Mouse (Mus musculus) G1E (cell line): ENCODE measurements around the gene Tmem184a. TPM values are rescaled to one million over a fixed set of nuclear protein-coding genes. Genes with fewer than 3 reads are reported as not detected.

ENCODE experiments used
- ATAC-seq: 2 replicates; pipeline ENCODE4 v1.8.0; 2016; ENCODE audit warnings: mild to moderate bottlenecking; ENCODE audit not compliant: insufficient number of reproducible peaks, poor library complexity, low FRiP score, severe bottlenecking; ENCODE audit errors: extremely low read depth
- DNase-seq: peaks from one replicate; pipeline ENCODE4 v3.0.0; 2012; ENCODE audit warnings: low spot score
- H3K27me3 ChIP-seq: 2 replicates; pipeline ENCODE4 v1.6.1; 2012; ENCODE audit warnings: mild to moderate bottlenecking, low read length, inconsistent platforms; ENCODE audit not compliant: insufficient read depth
- H3K36me3 ChIP-seq: replicated peaks from 2 replicates; pipeline ENCODE3; 2012; ENCODE audit warnings: mild to moderate bottlenecking, inconsistent platforms
- H3K4me1 ChIP-seq: 2 replicates; pipeline ENCODE4 v1.6.1; 2012; ENCODE audit warnings: low read depth, low read length, inconsistent platforms, mixed read lengths; ENCODE audit not compliant: insufficient read depth
- H3K4me3 ChIP-seq: 2 replicates; pipeline ENCODE4 v1.5.1; 2012; ENCODE audit warnings: low read depth, mild to moderate bottlenecking, inconsistent platforms, low read length, moderate library complexity, mixed read lengths
- H3K9me3 ChIP-seq: replicated peaks from 2 replicates; pipeline ENCODE4 v1.6.1; 2012; ENCODE audit warnings: inconsistent platforms
- CTCF ChIP-seq: IDR thresholded peaks from 2 replicates; pipeline ENCODE4 v1.5.1; 2012; ENCODE audit warnings: low read depth, low read length, inconsistent platforms, mixed read lengths
- GATA1 ChIP-seq: IDR thresholded peaks from 2 replicates; pipeline ENCODE4 v1.6.1; 2012; ENCODE audit warnings: borderline replicate concordance, low read length, inconsistent platforms, mixed read lengths
- GATA2 ChIP-seq: IDR thresholded peaks from 2 replicates; pipeline ENCODE4 v1.6.1; 2012; ENCODE audit warnings: low read depth, low read length, inconsistent platforms, borderline replicate concordance
- POLR2AphosphoS5 ChIP-seq: IDR thresholded peaks from 2 replicates; pipeline ENCODE4 v1.6.1; 2012; ENCODE audit warnings: low read depth, low read length, inconsistent platforms; ENCODE audit not compliant: insufficient replicate concordance
- TAL1 ChIP-seq: conservative IDR thresholded peaks from 2 replicates; pipeline ENCODE4 v1.6.1; 2012; ENCODE audit warnings: low read depth, low read length, inconsistent platforms, mixed read lengths
- polyA plus RNA-seq: library from polyadenylated mRNA; stranded (reverse); fragments of >175 nt; gene quantifications from 2 replicates; pipeline ENCODE4 v1.2.3, GENCODE M21; 2012
- total RNA-seq, 2 experiments: library from RNA; stranded (forward) in 1 of 2; stranded (reverse) in 1 of 2; fragments of 200-1000 nt in 1 of 2; fragments of >200 nt in 1 of 2; fragmentation: Nextera tagmentation in 1 of 2; gene quantifications; 2 replicates each; pipeline ENCODE4 v1.2.3; 2014 to 2017

The Tmem184a gene
- total and polyA plus RNA-seq, 3 experiments, result 1.0 to 4.2 (median 3.4) TPM

DNA sequence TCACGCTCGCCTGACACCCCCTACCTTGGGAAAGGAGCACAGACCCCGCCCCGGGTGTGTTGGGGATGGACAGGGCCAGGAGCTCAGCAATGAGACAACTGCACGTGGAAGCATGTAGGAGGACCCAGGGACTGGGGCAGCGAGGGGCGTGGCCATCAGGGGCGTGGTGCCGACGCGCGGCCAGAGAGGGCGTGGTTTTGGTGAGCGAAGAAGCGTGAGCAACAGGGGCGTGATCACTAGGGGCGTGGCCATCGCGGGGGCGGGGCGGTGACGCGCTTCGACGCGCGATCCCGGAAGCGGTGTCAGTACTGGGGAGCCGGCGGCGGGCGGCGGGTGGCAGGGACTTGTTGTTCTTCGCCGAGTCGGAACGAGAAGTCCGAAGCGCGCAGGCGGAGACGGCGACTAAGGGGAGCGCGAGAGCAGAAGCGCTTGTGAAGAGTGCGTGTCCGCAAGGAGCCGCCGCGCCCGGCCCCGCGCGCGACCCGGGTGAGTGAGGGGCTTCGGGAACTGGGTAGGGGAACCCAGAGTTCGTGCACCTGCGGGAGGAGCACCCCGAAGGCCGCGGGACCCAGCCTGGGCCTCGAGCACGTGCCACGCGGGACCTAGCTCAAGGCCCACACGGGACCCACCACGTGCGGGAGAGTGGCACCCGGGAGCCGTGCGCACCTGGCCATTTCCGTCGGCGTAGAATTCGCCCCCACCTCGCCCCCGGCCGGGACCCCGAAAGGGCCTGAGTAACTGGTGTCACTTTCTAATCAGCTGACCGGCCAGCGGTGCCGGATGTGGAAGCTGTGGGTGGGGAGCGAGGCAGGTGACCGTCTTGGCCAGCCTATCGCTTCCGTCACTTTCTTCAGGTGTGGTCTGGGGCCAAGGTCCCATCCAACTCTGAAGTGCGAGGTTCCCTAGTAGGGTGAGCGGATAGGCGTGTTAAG is 28.2 kb downstream of the Tmem184a start, which contains the start of gene Mafk:
TSS of gene Mafk (plus strand) at position 287 of the 932 bp plus-strand sequence.
- DNase-seq (peak; percentile 94), ATAC-seq (peak; percentile 74)
- TF ChIP-seq TAL1, result no peak
- TF ChIP-seq GATA2, result no peak
- TF ChIP-seq POLR2AphosphoS5, result no peak
- no peak for TF ChIP-seq GATA1
- no peak for TF ChIP-seq CTCF
- Histone ChIP-seq H3K27me3 (peaks cover 14% of the 10 kb centered on the region), H3K4me3 (peak within 1 kb of the TSS; percentile 96), H3K9me3 (no peaks in the 10 kb centered on the region), H3K4me1 (peaks cover 67% of the 10 kb centered on the region), H3K36me3 (peaks cover 40% of the 10 kb centered on the region)

DNA sequence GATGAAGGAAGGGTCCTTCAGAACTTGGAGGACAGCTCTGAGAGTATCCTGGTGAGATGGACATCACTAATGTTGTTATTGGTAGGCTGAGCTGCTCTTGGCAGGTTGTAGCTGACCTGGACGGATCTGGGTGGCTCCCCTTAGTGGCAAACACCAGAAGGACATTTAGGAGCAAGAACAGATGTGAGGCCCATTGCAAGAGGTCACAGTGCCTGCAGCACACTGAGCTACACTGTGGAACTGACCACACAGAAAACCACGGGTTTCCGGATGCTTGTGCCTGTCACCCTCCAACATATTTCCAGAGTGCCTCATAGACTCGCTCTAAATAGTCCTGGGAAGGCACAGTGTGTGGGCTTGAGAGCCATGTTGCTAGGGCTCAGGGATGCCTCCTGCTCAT is 30.3 kb downstream of the Tmem184a start:
- TF ChIP-seq GATA2 (no peak), GATA1 (no peak), CTCF (no peak), TAL1 (no peak), POLR2AphosphoS5 (no peak)
- ATAC-seq, result no peak
- peaks cover 47% of the 10 kb centered on the region for H3K4me1 ChIP-seq

DNA sequence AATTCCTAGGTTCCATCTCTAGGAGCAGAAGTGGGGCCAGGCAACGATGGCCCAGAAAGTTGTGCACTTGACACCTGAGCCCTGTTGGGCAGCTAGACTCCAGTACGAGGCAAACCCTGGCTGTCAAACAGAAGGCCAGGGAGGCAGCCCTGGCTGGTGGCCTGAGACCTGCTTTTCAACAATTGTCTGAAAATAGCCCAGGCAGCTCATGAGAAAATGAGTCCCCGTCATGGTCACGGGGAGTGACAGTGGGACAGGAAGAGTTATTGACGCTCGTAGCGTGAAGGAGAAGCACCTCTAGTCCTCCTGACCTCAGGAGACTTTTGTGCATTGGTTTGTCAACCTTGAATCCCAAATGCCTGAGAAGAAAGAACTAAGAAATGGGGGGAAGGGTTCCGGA is 38.3 kb downstream of the Tmem184a start:
- Histone ChIP-seq H3K9me3 (no peaks in the 10 kb centered on the region), H3K36me3 (no peaks in the 10 kb centered on the region), H3K4me3 (no peak overlapping the region), H3K27me3 (peaks cover 26% of the 10 kb centered on the region), H3K4me1 (peaks cover 7% of the 10 kb centered on the region)
- DNase-seq, result no peak
- ATAC-seq, result no peak
- TF ChIP-seq POLR2AphosphoS5, result no peak
- TF ChIP-seq CTCF, result no peak
- no peak for TF ChIP-seq GATA2
- TF ChIP-seq GATA1, result no peak
- TF ChIP-seq TAL1, result no peak

More for the DNA sequence above, 30.3 kb downstream of the Tmem184a start:
- Histone ChIP-seq H3K4me3 (no peak overlapping the region), H3K9me3 (no peaks in the 10 kb centered on the region), H3K27me3 (peaks cover 21% of the 10 kb centered on the region), H3K36me3 (peaks cover 19% of the 10 kb centered on the region)
- no peak for DNase-seq

DNA sequence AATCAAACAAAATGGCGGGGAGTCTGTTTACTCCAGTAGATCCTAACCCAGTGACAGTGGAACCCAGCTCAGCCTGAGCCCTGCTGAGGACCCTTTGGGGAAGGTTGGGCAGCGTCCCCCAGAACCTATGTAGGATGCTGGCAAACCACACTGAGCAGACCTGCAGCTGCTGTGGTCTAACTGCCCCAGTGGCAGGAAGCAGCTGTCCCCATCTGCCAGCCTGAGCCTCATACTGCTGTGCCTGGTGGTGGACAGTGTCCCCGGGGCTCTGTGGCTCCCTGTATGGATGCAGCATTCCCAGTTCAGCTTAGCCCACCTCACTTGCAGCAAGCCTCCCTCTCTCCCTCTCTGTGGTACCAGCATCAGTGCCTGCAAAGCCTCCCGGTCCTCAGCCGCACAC is 42.8 kb downstream of the Tmem184a start:
- Histone ChIP-seq H3K4me1 (peaks cover 27% of the 10 kb centered on the region), H3K9me3 (no peaks in the 10 kb centered on the region), H3K27me3 (peaks cover 11% of the 10 kb centered on the region; the same call in 1 of the 2 replicates), H3K4me3 (no peak overlapping the region), H3K36me3 (peaks cover 23% of the 10 kb centered on the region)
- DNase-seq, result no peak
- TF ChIP-seq CTCF (no peak), POLR2AphosphoS5 (no peak), GATA1 (no peak), GATA2 (no peak), TAL1 (no peak)
- no peak for ATAC-seq

DNA sequence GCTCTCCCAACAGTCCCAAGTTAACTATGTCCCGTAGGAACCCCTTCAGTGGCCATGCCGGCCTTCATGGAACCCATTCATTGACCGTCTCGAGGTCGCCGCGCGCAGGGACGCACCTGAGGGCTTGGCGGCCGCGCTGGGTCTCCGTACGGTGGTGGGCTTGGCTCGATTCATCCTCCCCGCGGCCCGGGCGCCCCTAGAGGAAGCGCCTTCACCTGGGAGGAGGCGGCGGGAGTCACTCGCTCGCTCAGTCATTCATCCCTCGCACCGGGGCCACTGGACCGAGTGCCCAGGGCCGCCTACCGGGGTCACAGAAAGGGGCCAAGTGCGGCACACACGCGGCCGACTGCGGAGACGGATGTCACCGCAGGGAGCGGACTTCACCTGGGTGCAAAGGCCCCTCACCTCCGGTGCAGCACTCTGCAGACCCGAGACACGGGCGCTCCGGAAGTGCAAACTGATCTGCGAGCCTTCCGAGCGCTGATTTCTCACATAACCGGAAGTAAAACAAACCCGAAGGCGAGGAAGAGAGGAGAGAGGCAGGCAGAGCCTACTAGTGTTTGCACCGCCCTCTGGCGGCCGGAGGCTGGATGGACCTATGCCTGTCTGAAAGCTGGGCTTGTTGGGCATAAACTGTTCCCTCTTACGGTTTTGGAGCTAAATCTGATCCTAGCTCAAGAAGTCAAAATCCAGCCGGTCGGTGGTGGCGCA is 44.3 kb downstream of the Tmem184a start, which contains the start of gene Ints1:
TSS of gene Ints1 (minus strand) at position 459 of the 711 bp plus-strand sequence.
- Histone ChIP-seq H3K27me3 (peaks cover 7% of the 10 kb centered on the region; the same call in 1 of the 2 replicates), H3K4me1 (peaks cover 27% of the 10 kb centered on the region), H3K4me3 (peak within 1 kb of the TSS; percentile 85), H3K9me3 (no peaks in the 10 kb centered on the region), H3K36me3 (peaks cover 39% of the 10 kb centered on the region)
- DNase-seq, result peak; percentile 91
- no peak for TF ChIP-seq GATA1
- TF ChIP-seq TAL1, result no peak
- peak; percentile 92 for TF ChIP-seq CTCF
- no peak for TF ChIP-seq GATA2
- TF ChIP-seq POLR2AphosphoS5, result no peak
- peak; percentile 88 for ATAC-seq

DNA sequence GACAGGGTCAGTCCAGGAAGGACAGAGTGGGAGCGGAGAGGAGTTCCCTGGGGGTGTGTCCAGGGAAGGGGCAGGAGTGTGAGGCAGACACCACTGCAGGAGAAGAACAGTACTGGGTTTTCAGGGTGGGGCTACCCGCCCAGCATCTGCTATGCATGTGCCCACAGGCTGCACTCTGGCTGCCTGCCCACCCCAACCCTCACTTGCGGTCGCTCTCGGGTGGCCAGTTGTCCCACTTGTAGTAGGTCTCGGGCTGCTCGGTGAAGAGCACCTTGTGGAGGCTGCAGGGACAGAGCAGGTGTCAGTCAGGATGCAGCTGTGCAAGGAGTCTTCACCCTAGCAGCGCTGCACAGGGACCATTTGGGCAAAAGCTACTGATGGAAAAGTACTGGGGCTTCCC is 51.5 kb downstream of the Tmem184a start:
- H3K4me3 ChIP-seq, result no peak overlapping the region
- ATAC-seq (no peak), DNase-seq (no peak)
- H3K36me3 ChIP-seq, result peaks cover 99% of the 10 kb centered on the region
- no peaks in the 10 kb centered on the region for H3K27me3 ChIP-seq
- peaks cover under 1% of the 10 kb centered on the region for H3K4me1 ChIP-seq
- TF ChIP-seq GATA1, result no peak
- TF ChIP-seq GATA2, result no peak
- no peak for TF ChIP-seq TAL1
- no peak for TF ChIP-seq CTCF
- no peak for TF ChIP-seq POLR2AphosphoS5
- no peaks in the 10 kb centered on the region for H3K9me3 ChIP-seq
